Mouse (Mus musculus) urinary bladder, postnatal 10 days (tissue): ENCODE measurements around the gene Sgf29.

Experiments used
- DNase-seq: peaks from one replicate; pipeline ENCODE4 v3.0.0; 2022; ENCODE audit warnings: low spot score

The Sgf29 gene

GRCm38 (mm10) chr7:126707442-126708174, 58.5 kb downstream of the Sgf29 start, which contains the start of gene Coro1a:
Coro1a (minus strand) TSS chr7:126707787.
- no peak for DNase-seq

GRCm38 (mm10) chr7:126708175-126708952, 59.3 kb downstream of the Sgf29 start:
- DNase-seq: no peak

GRCm38 (mm10) chr7:126710266-126710665, 61.2 kb downstream of the Sgf29 start:
- DNase-seq: no peak

GRCm38 (mm10) chr7:126711910-126712309, 62.8 kb downstream of the Sgf29 start:
- no peak for DNase-seq

GRCm38 (mm10) chr7:126715679-126716078, 66.6 kb downstream of the Sgf29 start:
- no peak for DNase-seq

- no peak for DNase-seq
Measured at GRCm38 (mm10) chr7:126717566-126717965, 68.5 kb downstream of the Sgf29 start.

- no peak for DNase-seq
Measured at GRCm38 (mm10) chr7:126718787-126719337, 69.8 kb downstream of the Sgf29 start.

GRCm38 (mm10) chr7:126721635-126722034, 72.5 kb downstream of the Sgf29 start:
- no peak for DNase-seq
